Mouse (Mus musculus) heart, postnatal 0 days (tissue): ENCODE results near the gene Antxr1. TPM values are rescaled to one million over a fixed set of nuclear protein-coding genes. Genes with fewer than 3 reads are reported as not detected.

Experiments used
- ATAC-seq: fragments of 200-750 bp; cut with Nextera tagmentation; 2 replicates; pipeline ENCODE4 v1.8.0; 2017; ENCODE audit warnings: low read depth, moderate number of reproducible peaks, moderate library complexity; ENCODE audit not compliant: insufficient read depth
- DNase-seq: peaks from one replicate; pipeline ENCODE4 v3.0.0-alpha.2; 2016; ENCODE audit warnings: low spot score
- H3K27ac ChIP-seq: fragments of 300-500 bp; sonication (generic); 2 replicates; pipeline ENCODE4 v1.5.1; 2014; ENCODE audit warnings: low read depth, mild to moderate bottlenecking
- H3K27me3 ChIP-seq: fragments of 300-500 bp; sonication (generic); 2 replicates; pipeline ENCODE4 v1.6.1; 2014; ENCODE audit warnings: low read length, mixed read lengths; ENCODE audit not compliant: control insufficient read depth, insufficient read depth
- H3K36me3 ChIP-seq: fragments of 300-500 bp; sonication (generic); replicated peaks from 2 replicates; pipeline ENCODE4 v1.6.1; 2014; ENCODE audit warnings: low read length, mixed read lengths; ENCODE audit not compliant: control insufficient read depth, insufficient read depth
- H3K4me1 ChIP-seq: fragments of 300-500 bp; sonication (generic); 2 replicates; pipeline ENCODE4 v1.6.1; 2014; ENCODE audit warnings: antibody characterized with exemption; ENCODE audit not compliant: control insufficient read depth, insufficient read depth
- H3K4me2 ChIP-seq: fragments of 300-500 bp; sonication (generic); 2 replicates; pipeline ENCODE4 v1.6.1; 2014; ENCODE audit warnings: low read depth, mild to moderate bottlenecking, low read length, moderate library complexity
- H3K4me3 ChIP-seq: fragments of 300-500 bp; sonication (generic); 2 replicates; pipeline ENCODE4 v1.5.1; 2014; ENCODE audit warnings: low read depth, low read length
- H3K9ac ChIP-seq: fragments of 300-500 bp; sonication (generic); replicated peaks from 2 replicates; pipeline ENCODE4 v1.6.1; 2014; ENCODE audit warnings: low read depth, low read length, mixed read lengths
- H3K9me3 ChIP-seq: fragments of 300-500 bp; sonication (generic); replicated peaks from 2 replicates; pipeline ENCODE4 v1.6.1; 2016; ENCODE audit warnings: low read length; ENCODE audit not compliant: control insufficient read depth
- CTCF ChIP-seq: IDR thresholded peaks from 2 replicates; pipeline ENCODE4 v1.5.1; 2016; ENCODE audit warnings: antibody characterized with exemption, control low read depth, low read depth
- EP300 ChIP-seq: IDR thresholded peaks from 2 replicates; pipeline ENCODE4 v1.6.1; 2016; ENCODE audit warnings: antibody characterized with exemption, low read depth
- WGBS: fragments of 180-500 bp; shearing (Covaris S2); extraction: QIAGEN DNeasy Blood & Tissue Kit; methylation state at CpG from one replicate; pipeline ENCODE4 v1.1.7; 2014; 5-methylcytosine and 5-hydroxymethylcytosine counted together
- polyA plus RNA-seq: library from polyadenylated mRNA; unstranded; fragments of >200 nt; fragmentation: Nextera tagmentation; extraction: Ambion mirVana; gene quantifications from 2 replicates; pipeline ENCODE4 v1.2.1, GENCODE M21; 2015
- total RNA-seq: library from RNA; depleted of rRNA; stranded (reverse); fragments of >200 nt; gene quantifications from 2 replicates; pipeline ENCODE4 v1.2.3, GENCODE M21; 2014; ENCODE audit warnings: low replicate concordance

The Antxr1 gene
- total and polyA plus RNA-seq, 2 experiments from 2014 or later, result 2.6 to 18.7 TPM

GRCm38 (mm10) chr6:87354441-87354840, 18.8 kb upstream of the Antxr1 start:
- Histone ChIP-seq H3K4me3 (no peak overlapping the region), H3K9me3 (no peaks in the 10 kb centered on the region), H3K4me1 (no peaks in the 10 kb centered on the region), H3K27me3 (no peaks in the 10 kb centered on the region), H3K9ac (no peak overlapping the region), H3K27ac (no peak overlapping the region), H3K36me3 (no peaks in the 10 kb centered on the region), H3K4me2 (no peak overlapping the region)
- WGBS, result 65% methylated on average over 5 of the region's 5 CpGs
- DNase-seq (no peak), ATAC-seq (no peak)
- no peak for TF ChIP-seq EP300
- no peak for TF ChIP-seq CTCF

DNA sequence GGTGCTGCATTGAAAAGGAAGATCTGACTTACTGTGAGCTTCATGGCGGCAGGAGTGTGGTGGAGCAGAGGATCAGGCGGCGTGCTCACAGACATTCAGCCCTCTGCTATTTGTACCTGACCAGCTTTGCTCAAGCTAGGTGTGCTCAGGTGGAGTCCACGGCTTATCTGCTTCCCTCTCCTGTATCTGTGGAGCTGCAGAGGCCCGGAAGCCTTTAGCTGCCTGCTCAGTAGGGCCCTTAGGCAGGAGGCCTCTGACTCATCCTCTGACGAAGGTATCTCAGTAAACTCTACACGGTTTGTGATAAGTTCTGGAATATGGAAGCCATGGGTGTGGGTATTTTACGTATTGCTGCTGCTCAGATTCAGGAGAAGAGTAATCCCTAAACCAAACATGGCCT, 15.2 kb upstream of the Antxr1 start, which contains the start of gene Gkn1:
Gkn1 (minus strand) TSS at position 114 of the 400 bp plus-strand sequence.
- Histone ChIP-seq H3K36me3 (no peaks in the 10 kb centered on the region), H3K4me3 (no peak within 1 kb of the TSS), H3K9ac (no peak within 1 kb of the TSS), H3K9me3 (no peaks in the 10 kb centered on the region), H3K4me1 (no peaks in the 10 kb centered on the region), H3K4me2 (no peak within 1 kb of the TSS), H3K27me3 (no peaks in the 10 kb centered on the region), H3K27ac (no peak within 1 kb of the TSS)
- WGBS, result 81% methylated on average over 8 of the region's 8 CpGs
- TF ChIP-seq EP300 (no peak), CTCF (no peak)
- ATAC-seq (no peak), DNase-seq (no peak)

DNA sequence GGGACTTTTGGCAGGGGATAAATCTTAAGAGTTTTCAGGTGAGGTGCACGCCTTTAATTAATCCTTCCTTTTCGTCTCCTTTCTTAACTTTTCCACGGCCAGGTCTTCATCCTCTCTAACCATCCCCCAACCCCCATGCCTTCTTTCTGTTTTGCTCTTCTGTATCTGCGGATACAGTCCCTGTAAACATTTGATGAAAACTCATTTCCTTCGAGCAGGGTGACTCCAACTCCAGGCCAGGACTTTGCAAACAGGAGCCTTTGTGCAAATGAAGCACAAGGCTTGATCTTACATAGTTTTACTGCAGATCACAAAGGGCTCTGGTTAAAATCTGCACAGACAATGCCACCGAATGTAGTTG, 294 bp upstream of the Antxr1 start:
- Histone ChIP-seq H3K27ac (no peak overlapping the region), H3K36me3 (no peaks in the 10 kb centered on the region), H3K4me3 (0 out of 2 replicates have a peak overlapping the region, but pooled peaks have one; percentile 59), H3K9ac (no peak overlapping the region), H3K9me3 (no peaks in the 10 kb centered on the region), H3K4me2 (peak overlapping the region; percentile 86), H3K27me3 (peaks cover 23% of the 10 kb centered on the region; the same call in 1 of the 2 replicates), H3K4me1 (no peaks in the 10 kb centered on the region)
- 28% methylated on average over 6 of the region's 6 CpGs for WGBS
- no peak for ATAC-seq
- DNase-seq, result no peak
- TF ChIP-seq EP300, result no peak
- no peak for TF ChIP-seq CTCF

- peak overlapping the region; percentile 86 for H3K4me2 ChIP-seq
- ATAC-seq (no peak), DNase-seq (no peak)
- H3K36me3 ChIP-seq, result no peaks in the 10 kb centered on the region
- peak overlapping the region; percentile 59 for H3K4me3 ChIP-seq
- no peaks in the 10 kb centered on the region for H3K4me1 ChIP-seq
- H3K27ac ChIP-seq, result peak overlapping the region; percentile 76
- peaks cover 23% of the 10 kb centered on the region; the same call in 1 of the 2 replicates for H3K27me3 ChIP-seq
- 37% methylated on average over 11 of the region's 11 CpGs for WGBS
- TF ChIP-seq EP300, result no peak
- peak overlapping the region; percentile 55 for H3K9ac ChIP-seq
- no peaks in the 10 kb centered on the region for H3K9me3 ChIP-seq
Observed at GRCm38 (mm10) chr6:87334361-87335090, 1.1 kb downstream of the Antxr1 start.

DNA sequence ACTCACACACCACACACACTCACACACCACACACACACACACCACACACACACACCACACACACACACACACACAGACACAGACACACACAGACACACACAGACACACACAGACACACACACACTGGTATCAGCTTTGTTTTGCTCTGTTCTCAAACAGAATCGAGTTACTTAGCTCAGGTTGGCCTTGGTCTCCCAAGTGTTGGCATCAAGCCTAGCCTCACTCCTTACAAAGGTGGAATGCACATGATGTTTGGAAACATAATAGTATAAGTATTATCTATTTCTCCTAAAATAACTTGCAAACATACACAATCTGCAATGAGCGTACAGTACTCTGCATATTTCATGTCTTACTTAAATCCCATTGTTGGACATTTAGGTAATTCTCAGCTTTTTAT, 3.2 kb downstream of the Antxr1 start:
- H3K36me3 ChIP-seq, result no peaks in the 10 kb centered on the region
- no peak for ATAC-seq
- no peak overlapping the region for H3K4me2 ChIP-seq
- TF ChIP-seq EP300 (no peak), CTCF (no peak)
- H3K9ac ChIP-seq, result no peak overlapping the region
- H3K27ac ChIP-seq, result no peak overlapping the region
- 37% methylated on average over 2 of the region's 2 CpGs for WGBS
- peaks cover 23% of the 10 kb centered on the region; the same call in 1 of the 2 replicates for H3K27me3 ChIP-seq
- no peaks in the 10 kb centered on the region for H3K9me3 ChIP-seq
- peaks cover 12% of the 10 kb centered on the region for H3K4me1 ChIP-seq
- DNase-seq, result no peak
- no peak overlapping the region for H3K4me3 ChIP-seq
